Mouse (Mus musculus) fibroblast of lung, adult 2 months (primary cell): ENCODE data around the gene Bmper.

ENCODE experiments used
- DNase-seq: peaks from one replicate; pipeline ENCODE4 v3.0.0-alpha.2; 2011; ENCODE audit warnings: low read depth

The Bmper gene

DNA sequence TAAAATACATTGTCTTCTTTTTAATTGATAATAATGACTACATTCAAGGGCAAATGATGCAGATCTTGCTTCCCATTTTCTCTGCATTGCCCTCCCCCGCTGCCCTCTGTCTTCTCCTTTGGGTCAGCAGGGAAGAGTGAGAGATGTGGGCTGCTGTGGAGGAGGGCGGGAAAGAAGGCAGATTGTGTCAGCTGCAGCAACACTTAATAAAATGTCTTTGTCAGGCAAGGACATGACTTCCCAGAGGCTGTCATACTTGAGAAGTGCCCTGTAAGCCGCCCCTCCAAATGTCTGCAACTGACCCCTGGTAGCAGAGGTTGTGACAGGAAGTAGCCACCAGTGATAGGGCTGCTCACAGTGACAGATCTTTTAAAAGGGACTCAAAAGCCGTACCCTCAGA lies 83.3 kb downstream of the Bmper start:
- no peak for DNase-seq

DNA sequence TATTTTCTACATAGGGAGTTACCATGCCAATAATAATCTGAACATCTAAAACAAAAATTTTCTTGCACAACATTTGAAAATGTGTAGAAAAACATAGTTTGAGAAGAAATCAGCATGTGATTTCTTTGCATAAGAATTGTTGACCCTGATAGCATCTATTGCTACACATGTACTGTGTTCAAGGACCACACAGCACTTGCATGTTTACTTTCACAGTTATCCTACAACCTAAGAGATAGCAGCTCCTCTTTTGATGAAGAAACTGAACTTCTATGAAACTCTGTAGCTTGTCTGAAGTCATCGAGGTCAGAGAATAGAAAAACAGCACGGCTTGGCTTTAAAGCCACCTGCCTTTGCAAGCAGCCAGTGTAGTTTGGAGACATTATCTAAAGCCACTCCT lies 85.0 kb downstream of the Bmper start:
- no peak for DNase-seq

- peak; percentile 48 for DNase-seq
Measured at GRCm38 (mm10) chr9:23310953-23311352, 88.1 kb downstream of the Bmper start.

GRCm38 (mm10) chr9:23311956-23312355 lies 89.1 kb downstream of the Bmper start:
- no peak for DNase-seq

DNA sequence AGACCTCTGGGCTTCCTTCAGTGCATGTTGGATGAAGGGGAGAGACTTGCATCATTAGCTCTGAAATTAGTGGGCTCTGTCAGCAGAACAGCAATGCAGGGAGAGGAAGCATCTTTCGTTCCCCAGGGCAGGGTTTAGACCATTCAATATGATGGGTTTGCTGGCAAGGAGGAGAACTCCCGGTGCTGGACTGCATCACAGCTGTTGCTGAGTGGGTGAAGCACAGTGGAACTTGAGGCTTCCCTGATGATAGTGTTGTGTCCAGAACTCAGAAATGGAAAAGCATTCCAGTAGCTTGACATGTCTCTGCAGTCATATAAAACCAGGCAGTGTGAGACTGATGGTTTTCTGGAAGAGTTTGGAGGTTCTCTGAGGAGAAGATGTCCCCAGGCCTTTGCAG lies 90.0 kb downstream of the Bmper start:
- DNase-seq: no peak

DNA sequence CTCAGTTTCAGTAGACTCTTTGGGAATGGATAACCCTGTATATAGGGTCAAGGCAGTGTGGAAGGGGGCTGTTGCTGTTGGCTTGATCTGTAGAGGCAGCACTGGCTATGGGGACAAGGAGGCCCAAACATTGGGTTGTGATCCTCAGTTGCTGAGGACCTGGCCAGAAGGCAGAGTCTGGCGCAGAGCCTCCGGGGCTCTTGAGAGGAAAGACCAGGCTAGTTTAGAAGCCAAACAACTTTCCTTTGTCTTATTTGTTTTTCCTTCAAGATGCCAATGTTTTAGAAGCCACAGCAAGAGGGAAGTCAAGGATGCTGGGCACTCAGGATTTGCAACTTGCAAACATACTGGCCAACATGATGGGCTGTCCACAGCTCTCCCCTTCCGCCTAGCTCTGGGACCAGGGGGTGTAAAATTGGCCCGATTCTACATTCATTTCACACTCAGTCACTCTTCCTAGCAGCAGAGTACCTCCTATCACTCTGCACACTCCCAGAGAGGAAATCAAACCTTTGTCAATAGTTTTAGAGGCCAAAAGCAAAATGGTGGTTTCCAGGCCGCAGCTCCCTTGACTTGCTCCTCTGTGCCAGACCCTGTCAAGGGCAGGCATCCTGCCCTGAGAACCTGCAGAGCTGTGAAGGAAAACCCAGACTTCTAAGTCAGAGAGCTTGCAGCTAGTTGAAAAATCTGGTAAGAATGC lies 92.9 kb downstream of the Bmper start:
- peak; percentile 92 for DNase-seq

DNA sequence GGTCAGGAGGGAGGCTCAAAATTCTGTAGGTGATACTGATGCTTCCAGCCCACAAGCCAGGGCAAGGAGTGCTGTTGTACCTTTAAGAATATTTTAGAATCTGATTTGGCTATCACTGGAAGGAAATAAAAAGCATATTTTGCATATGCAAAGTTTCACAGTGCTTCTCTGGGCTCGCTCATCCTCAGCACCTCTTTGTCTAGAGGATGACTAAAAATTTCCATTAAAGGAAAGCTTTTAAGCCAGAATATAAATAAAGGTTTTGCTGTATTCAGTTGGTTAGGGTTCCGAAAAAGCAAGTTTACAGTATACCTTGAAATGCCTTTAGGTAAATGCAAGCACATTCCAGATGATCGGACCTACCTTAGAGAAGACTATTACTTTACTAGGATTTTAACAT lies 105.0 kb downstream of the Bmper start:
- DNase-seq: no peak

DNA sequence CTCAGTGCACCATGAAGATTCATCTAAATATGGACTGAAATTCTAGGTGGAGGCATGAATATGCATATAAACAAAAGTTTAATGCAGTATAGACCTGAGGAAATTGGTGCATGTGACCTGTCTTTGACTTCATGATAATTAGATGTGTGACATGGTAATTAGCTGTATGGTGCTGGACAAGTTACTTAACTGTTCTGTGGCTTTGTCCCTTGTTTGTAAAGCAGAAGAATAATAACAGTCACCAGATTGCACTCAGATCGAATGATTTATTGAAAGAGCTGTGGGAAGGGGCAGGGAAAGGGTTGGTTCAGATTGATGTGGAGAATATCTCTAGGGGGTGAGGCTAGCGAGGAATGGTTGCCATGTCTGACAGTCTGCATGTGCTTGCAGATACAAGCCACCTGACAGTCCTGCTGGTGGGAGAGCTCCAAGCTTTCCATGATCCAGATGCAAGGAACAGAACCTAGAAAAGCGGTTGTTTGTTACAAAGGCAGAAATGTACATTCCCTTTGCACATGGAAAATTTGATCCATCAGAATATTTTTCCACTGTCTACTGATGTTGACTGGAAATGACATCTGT lies 110.3 kb downstream of the Bmper start:
- DNase-seq: no peak

DNA sequence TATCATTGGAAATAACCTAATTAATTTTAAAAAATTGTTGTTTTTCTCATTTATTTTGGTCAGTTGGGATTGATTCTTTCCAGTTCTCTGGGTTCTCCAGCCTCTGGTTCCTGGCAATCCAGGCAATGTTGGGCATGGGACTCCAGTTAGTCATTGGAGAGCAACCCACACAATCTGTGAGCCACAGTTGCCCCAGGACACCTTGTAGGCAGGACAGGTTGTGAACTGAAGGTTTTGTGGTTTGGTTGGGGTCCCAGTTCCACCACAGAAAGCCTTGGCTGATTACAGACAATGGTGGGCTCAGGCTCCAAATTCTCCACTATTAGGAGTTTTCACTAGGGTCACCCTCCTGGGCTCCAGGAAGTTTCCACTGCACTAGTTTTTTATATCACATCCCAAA lies 117.7 kb downstream of the Bmper start:
- DNase-seq: peak; percentile 31

- DNase-seq: peak; percentile 57
Measured at GRCm38 (mm10) chr9:23341246-23341645, 118.4 kb downstream of the Bmper start.

- no peak for DNase-seq
Measured at GRCm38 (mm10) chr9:23344353-23344752, 121.5 kb downstream of the Bmper start.

DNA sequence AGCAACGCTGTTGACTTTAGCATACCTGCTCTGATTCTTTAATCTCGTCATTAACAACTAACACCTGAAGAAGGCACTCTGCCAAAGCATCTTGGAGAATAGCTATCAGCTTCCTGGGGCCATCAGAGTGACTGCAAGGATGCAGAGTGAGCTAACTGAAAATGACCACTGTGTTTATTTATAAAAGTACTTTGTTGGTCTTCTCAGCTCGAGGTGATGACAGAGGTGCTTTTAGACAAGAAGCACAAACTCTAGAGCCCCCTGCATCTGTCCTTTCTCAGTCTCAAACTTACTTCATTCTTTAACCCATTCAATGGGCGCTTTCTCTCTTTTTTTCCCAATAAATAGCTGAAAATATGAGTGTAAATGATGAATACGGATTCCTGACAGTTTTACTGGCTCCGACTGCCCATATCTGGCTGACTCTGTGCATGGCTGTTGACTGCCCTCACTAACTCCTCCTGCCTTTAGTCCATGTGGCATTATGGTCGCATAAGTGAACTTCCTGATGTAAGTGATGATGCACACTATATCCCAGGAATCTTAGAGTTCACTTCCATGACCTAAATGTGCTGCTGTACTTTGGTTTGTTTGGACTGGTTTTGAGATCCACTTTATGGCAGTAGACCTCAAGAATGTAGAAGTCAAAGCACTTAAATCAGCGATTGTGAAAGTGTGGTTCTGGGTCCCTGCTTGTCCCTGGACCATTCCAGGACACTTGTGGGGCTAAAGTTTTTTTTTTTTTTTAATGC lies 122.4 kb downstream of the Bmper start:
- DNase-seq: no peak

- no peak for DNase-seq
Measured at GRCm38 (mm10) chr9:23349603-23350002, 126.7 kb downstream of the Bmper start.

DNA sequence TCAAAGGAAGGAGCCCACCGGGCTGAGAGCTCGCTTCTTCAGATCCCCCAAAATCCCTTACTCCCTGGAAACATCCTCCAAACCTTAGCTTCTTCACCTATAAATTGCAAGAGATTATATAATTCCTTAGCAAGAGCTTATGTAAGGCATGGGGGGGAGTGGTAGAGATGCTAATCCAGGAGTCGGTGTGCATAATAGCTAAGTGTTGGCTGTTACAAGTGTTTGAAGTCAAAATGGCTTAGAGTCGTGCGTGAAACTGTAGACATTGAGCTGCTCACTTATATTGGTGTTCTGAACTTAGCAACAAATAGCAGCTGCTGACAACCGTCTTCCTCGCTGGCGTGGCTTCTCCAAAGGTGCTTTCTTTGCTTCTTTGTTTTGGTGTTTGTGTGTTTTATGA lies 128.5 kb downstream of the Bmper start:
- no peak for DNase-seq

- no peak for DNase-seq
Measured at GRCm38 (mm10) chr9:23352396-23352795, 129.5 kb downstream of the Bmper start.

- peak; percentile 37 for DNase-seq
Measured at GRCm38 (mm10) chr9:23354201-23354820, 131.4 kb downstream of the Bmper start.

DNA sequence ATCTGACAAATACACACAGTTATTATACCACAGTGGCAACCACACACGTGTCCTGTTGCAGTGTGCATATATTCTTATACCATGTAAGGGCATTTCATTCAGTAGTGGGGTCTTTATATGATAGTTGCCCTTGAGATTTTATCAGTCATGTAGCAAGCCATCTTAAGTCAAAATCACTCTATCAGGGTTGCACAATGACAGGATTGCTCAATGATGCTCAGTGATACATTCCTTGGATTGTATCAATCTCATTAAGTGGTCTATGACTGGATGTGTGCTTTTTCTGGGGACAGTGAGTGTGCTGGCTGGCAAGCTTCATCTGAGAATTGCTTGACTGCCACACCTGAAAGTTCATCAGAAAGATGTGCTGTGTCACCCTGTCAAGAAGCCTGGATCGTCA lies 135.2 kb downstream of the Bmper start:
- no peak for DNase-seq

DNA sequence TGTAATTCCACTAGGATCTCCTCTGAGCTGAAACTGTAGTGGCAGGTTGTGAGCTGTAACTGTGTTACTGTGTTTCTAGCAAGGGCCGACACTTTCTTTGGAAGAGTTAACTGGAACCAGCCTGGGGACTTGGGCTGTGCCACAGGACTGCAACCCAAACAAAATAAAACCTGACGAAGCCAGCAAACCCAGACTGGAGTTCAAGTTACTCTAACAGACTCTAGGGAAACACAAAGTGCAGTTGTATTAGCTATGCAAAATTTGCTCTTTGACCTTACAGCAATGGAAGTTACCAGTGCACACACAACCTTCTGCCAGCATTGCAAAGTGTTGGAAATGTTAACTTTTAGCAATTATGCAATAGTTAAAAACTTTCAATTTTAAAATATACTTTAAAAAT lies 140.3 kb downstream of the Bmper start:
- no peak for DNase-seq

DNA sequence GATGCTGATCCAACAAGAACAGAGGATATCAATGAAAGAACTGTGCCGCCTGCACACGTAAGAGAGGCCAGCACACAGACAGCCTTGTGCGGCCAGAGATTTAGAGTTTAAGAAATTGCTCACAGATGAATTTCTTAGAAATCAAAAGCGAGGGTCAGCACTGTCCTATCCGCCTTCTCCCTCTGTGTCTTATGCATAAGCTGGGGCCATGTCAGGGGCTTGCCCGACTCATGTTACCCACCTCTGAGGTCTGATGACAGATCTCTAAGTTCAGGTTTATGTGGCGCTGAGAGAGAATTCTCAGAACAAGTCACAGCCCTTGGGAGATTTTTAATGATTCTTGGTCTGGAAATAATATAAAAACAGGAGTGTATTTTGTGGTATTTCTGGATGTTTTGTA lies 140.7 kb downstream of the Bmper start:
- no peak for DNase-seq

DNA sequence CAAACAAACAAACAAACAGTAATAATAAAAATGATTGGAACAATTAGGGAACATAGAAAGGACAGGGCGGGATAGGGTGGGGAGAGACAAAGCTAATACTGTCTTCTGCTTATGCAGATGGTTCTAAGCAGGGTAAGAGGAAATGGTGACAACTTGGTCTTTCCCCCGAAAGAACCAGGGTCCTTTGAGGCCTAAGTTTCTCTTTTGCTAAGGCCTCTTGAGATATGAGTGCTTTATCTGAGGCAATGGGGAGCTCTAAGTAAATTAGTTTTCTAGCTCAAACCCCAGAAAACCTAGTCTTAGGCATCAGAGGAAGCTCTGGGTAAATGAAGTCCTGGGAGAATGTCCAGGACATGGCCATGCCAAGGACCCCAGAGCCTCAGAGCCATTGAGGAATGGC lies 141.2 kb downstream of the Bmper start:
- no peak for DNase-seq

DNA sequence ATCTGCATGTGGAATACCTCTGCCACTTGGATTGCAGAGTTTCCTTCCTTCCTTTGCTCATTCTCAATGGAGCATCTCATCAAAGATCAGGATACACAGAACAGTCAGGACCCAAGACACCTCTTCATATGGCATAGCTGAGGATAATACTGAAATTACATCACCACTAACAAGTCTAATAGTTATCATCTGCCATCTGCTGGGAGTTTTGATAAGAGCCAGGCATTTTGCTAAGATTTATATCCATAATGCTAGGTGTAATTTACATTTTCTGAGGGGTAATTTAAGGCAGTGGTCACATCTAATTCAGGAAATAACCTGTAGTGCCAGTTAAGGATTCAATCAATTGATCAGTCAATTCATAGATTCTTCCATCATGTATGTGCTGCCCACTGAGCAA lies 145.2 kb downstream of the Bmper start:
- no peak for DNase-seq

DNA sequence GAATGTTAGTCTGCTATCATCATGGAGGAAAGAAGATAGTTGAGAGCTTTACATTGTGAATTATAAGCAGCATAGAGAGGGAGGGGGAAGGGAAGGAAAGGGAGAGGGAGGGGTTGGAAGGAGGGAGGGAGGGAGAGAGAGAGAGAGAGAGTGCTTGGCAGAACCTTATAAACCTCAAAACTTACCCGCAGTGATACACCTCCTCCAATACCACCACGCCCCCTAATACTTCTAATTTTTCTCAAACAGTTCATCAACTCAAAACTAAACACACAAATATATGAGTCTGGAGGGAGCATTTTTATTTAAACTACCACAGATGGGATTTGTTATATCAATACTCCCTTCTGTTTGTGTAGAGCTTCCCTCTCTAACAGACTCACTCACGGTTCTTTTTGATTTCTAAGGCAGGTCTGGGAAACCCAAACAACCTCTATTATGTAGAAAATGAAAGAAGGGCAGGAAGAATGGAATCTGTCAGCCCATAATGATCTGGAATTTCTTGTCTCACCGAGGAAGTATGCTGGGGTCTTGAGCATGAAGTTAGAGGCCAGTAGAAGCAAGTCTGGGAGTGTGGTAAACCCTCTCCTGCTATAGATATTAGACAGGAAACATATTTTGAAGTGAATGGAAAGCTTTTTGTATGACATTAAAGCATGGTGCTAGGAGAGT lies 152.0 kb downstream of the Bmper start:
- DNase-seq: no peak
